Mouse (Mus musculus): ENCODE measurements around the gene Nfkb2.

Nfkb2 gene

GRCm38 (mm10) chr19:46322996-46323572 lies 19.0 kb downstream of the Nfkb2 start:
- no peak for DNase-seq (ENCODE audit: low spot score)

GRCm38 (mm10) chr19:46323716-46324115 lies 19.6 kb downstream of the Nfkb2 start:
- DNase-seq (ENCODE audit: low spot score): no peak

GRCm38 (mm10) chr19:46324366-46324765 lies 20.2 kb downstream of the Nfkb2 start:
- no peak for DNase-seq (ENCODE audit: low spot score)

- DNase-seq (ENCODE audit: low spot score): no peak
Observed at GRCm38 (mm10) chr19:46324918-46325317, 20.8 kb downstream of the Nfkb2 start.

- DNase-seq (ENCODE audit: low spot score): no peak
Observed at GRCm38 (mm10) chr19:46326019-46326755, 22.1 kb downstream of the Nfkb2 start.

GRCm38 (mm10) chr19:46326756-46327305 lies 22.7 kb downstream of the Nfkb2 start, which contains the start of gene Psd:
TSS of gene Psd (minus strand) at chr19:46327156.
- peak; percentile 64 for DNase-seq (ENCODE audit: low spot score)

GRCm38 (mm10) chr19:46327531-46328064 lies 23.5 kb downstream of the Nfkb2 start:
- DNase-seq (ENCODE audit: low spot score): no peak

GRCm38 (mm10) chr19:46328081-46329030 lies 24.2 kb downstream of the Nfkb2 start, which contains the start of gene Fbxl15:
TSS of gene Fbxl15 (plus strand) at chr19:46328184.
- peak; percentile 96 for DNase-seq (ENCODE audit: low spot score)

GRCm38 (mm10) chr19:46329031-46329641 lies 25.0 kb downstream of the Nfkb2 start:
- no peak for DNase-seq (ENCODE audit: low spot score)

GRCm38 (mm10) chr19:46329951-46330350 lies 25.8 kb downstream of the Nfkb2 start:
- peak; percentile 86 for DNase-seq (ENCODE audit: low spot score)

- DNase-seq (ENCODE audit: low spot score): no peak
Observed at GRCm38 (mm10) chr19:46330696-46331095, 26.6 kb downstream of the Nfkb2 start.

- no peak for DNase-seq (ENCODE audit: low spot score)
Observed at GRCm38 (mm10) chr19:46331326-46331725, 27.2 kb downstream of the Nfkb2 start.

GRCm38 (mm10) chr19:46331936-46332335 lies 27.8 kb downstream of the Nfkb2 start:
- no peak for DNase-seq (ENCODE audit: low spot score)

GRCm38 (mm10) chr19:46332721-46333339 lies 28.7 kb downstream of the Nfkb2 start:
- no peak for DNase-seq (ENCODE audit: low spot score)

GRCm38 (mm10) chr19:46333906-46334305 lies 29.8 kb downstream of the Nfkb2 start:
- no peak for DNase-seq (ENCODE audit: low spot score)

GRCm38 (mm10) chr19:46337719-46338330 lies 33.7 kb downstream of the Nfkb2 start:
- no peak for DNase-seq (ENCODE audit: low spot score)

GRCm38 (mm10) chr19:46338331-46338936 lies 34.3 kb downstream of the Nfkb2 start, which contains the start of gene Cuedc2:
TSS of gene Cuedc2 (minus strand) at chr19:46338702.
- DNase-seq (ENCODE audit: low spot score): peak; percentile 97

GRCm38 (mm10) chr19:46338942-46339286 lies 34.8 kb downstream of the Nfkb2 start:
- DNase-seq (ENCODE audit: low spot score): no peak

GRCm38 (mm10) chr19:46339287-46339971 lies 35.3 kb downstream of the Nfkb2 start:
- DNase-seq (ENCODE audit: low spot score): no peak
